Mouse (Mus musculus): ENCODE measurements around the gene Plcd3. TPM values are rescaled to one million over a fixed set of nuclear protein-coding genes. Genes with fewer than 3 reads are reported as not detected.

The Plcd3 gene
- polyA plus RNA-seq, 1 experiment from 2014 or later, result 1.2 TPM

DNA sequence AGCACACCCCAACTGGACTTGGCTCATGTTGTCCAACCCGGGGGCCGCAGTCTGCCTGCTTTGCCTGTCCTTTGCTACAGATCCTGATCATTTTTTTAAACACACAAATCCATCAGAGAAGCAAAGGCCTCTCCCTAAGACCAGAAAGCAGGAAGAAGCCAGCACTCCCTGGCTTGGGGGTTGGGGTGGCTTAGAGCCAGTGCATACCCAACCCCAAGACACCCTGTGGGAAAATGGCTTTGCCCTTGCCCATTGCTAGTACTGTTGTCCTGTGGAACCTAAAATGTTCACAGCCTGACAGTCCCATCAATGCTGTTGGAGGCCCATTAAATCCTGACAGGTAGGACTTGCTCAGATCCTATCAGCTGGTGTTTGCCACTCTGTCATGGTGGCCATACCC lies 31.7 kb downstream of the Plcd3 start:
- no peak for DNase-seq (ENCODE audit: low spot score)
- no peaks in the 10 kb centered on the region for H3K9me3 ChIP-seq (ENCODE audit: control insufficient read depth, low read length)
- no peak overlapping the region for H3K4me2 ChIP-seq (ENCODE audit: low read depth, severe bottlenecking)
- H3K36me3 ChIP-seq (ENCODE audit: control insufficient read depth, insufficient read depth, low read length), result peaks cover 21% of the 10 kb centered on the region; the same call in 1 of the 2 replicates
- 93% methylated on average over 2 of the region's 2 CpGs for WGBS
- no peaks in the 10 kb centered on the region for H3K4me1 ChIP-seq (ENCODE audit: control insufficient read depth, insufficient read depth, low read length)
- H3K27ac ChIP-seq (replicated peaks; ENCODE audit: low read depth, low read length), result no peak overlapping the region
- no peak for ATAC-seq (ENCODE audit: insufficient number of reproducible peaks, low FRiP score, low TSS enrichment, low read depth)
- no peaks in the 10 kb centered on the region for H3K27me3 ChIP-seq (ENCODE audit: control insufficient read depth, insufficient read depth, low read length)
- no peak overlapping the region for H3K4me3 ChIP-seq (ENCODE audit: low read depth, low read length)
- H3K9ac ChIP-seq (ENCODE audit: low read length), result no peak overlapping the region

DNA sequence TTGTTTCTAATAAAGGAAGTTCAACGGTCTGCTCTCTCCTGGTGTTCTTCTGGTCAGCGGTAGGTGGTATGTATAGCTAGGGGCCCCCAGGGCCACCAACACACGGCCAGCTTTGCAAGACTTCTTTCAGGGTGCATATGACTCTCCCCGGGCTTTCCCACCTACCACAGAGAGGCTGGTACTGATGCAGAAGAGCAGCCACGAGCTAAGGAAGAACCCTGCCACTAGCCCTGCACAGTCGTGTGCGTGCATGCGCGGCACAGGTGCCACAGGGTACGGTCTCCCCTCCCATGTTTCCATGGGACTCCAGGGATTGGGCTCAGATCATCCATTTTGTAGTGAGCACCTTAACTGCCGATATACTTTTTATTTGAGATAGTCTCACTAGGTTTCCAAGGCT lies 32.6 kb downstream of the Plcd3 start:
- Histone ChIP-seq H3K27me3 (ENCODE audit: control insufficient read depth, insufficient read depth, low read length) (no peaks in the 10 kb centered on the region), H3K9me3 (ENCODE audit: control insufficient read depth, low read length) (no peaks in the 10 kb centered on the region), H3K9ac (ENCODE audit: low read length) (no peak overlapping the region), H3K4me3 (ENCODE audit: low read depth, low read length) (no peak overlapping the region), H3K4me1 (ENCODE audit: control insufficient read depth, insufficient read depth, low read length) (no peaks in the 10 kb centered on the region), H3K4me2 (ENCODE audit: low read depth, severe bottlenecking) (no peak overlapping the region), H3K36me3 (ENCODE audit: control insufficient read depth, insufficient read depth, low read length) (peaks cover 30% of the 10 kb centered on the region), H3K27ac (replicated peaks; ENCODE audit: low read depth, low read length) (no peak overlapping the region)
- no peak for DNase-seq (ENCODE audit: low spot score)
- no peak for ATAC-seq (ENCODE audit: insufficient number of reproducible peaks, low FRiP score, low TSS enrichment, low read depth)
- 94% methylated on average over 11 of the region's 11 CpGs for WGBS

- Histone ChIP-seq H3K27ac (replicated peaks; ENCODE audit: low read depth, low read length) (no peak overlapping the region), H3K4me3 (ENCODE audit: low read depth, low read length) (no peak overlapping the region), H3K4me1 (ENCODE audit: control insufficient read depth, insufficient read depth, low read length) (no peaks in the 10 kb centered on the region), H3K27me3 (ENCODE audit: control insufficient read depth, insufficient read depth, low read length) (no peaks in the 10 kb centered on the region), H3K9me3 (ENCODE audit: control insufficient read depth, low read length) (no peaks in the 10 kb centered on the region), H3K9ac (ENCODE audit: low read length) (no peak overlapping the region), H3K4me2 (ENCODE audit: low read depth, severe bottlenecking) (no peak overlapping the region), H3K36me3 (ENCODE audit: control insufficient read depth, insufficient read depth, low read length) (peaks cover 32% of the 10 kb centered on the region)
- no peak for ATAC-seq (ENCODE audit: insufficient number of reproducible peaks, low FRiP score, low TSS enrichment, low read depth)
- WGBS, result 91% methylated on average over 4 of the region's 4 CpGs
- no peak for DNase-seq (ENCODE audit: low spot score)
Observed at GRCm38 (mm10) chr11:103068272-103068671, 33.2 kb downstream of the Plcd3 start.

- ATAC-seq (ENCODE audit: insufficient number of reproducible peaks, low FRiP score, low TSS enrichment, low read depth) (no peak), DNase-seq (ENCODE audit: low spot score) (no peak)
- Histone ChIP-seq H3K4me1 (ENCODE audit: control insufficient read depth, insufficient read depth, low read length) (no peaks in the 10 kb centered on the region), H3K36me3 (ENCODE audit: control insufficient read depth, insufficient read depth, low read length) (peaks cover 34% of the 10 kb centered on the region), H3K27me3 (ENCODE audit: control insufficient read depth, insufficient read depth, low read length) (no peaks in the 10 kb centered on the region), H3K9ac (ENCODE audit: low read length) (no peak overlapping the region), H3K9me3 (ENCODE audit: control insufficient read depth, low read length) (no peaks in the 10 kb centered on the region), H3K4me2 (ENCODE audit: low read depth, severe bottlenecking) (no peak overlapping the region), H3K4me3 (ENCODE audit: low read depth, low read length) (no peak overlapping the region), H3K27ac (replicated peaks; ENCODE audit: low read depth, low read length) (no peak overlapping the region)
- 85% methylated on average over 8 of the region's 8 CpGs for WGBS
Observed at GRCm38 (mm10) chr11:103067457-103068001, 33.9 kb downstream of the Plcd3 start.

GRCm38 (mm10) chr11:103067051-103067361 lies 34.5 kb downstream of the Plcd3 start:
- no peak overlapping the region for H3K4me3 ChIP-seq (ENCODE audit: low read depth, low read length)
- WGBS, result 93% methylated on average over 6 of the region's 6 CpGs
- H3K9me3 ChIP-seq (ENCODE audit: control insufficient read depth, low read length), result no peaks in the 10 kb centered on the region
- DNase-seq (ENCODE audit: low spot score) (no peak), ATAC-seq (ENCODE audit: insufficient number of reproducible peaks, low FRiP score, low TSS enrichment, low read depth) (no peak)
- H3K27ac ChIP-seq (replicated peaks; ENCODE audit: low read depth, low read length), result no peak overlapping the region
- H3K4me1 ChIP-seq (ENCODE audit: control insufficient read depth, insufficient read depth, low read length), result no peaks in the 10 kb centered on the region
- H3K27me3 ChIP-seq (ENCODE audit: control insufficient read depth, insufficient read depth, low read length), result no peaks in the 10 kb centered on the region
- H3K9ac ChIP-seq (ENCODE audit: low read length), result no peak overlapping the region
- no peak overlapping the region for H3K4me2 ChIP-seq (ENCODE audit: low read depth, severe bottlenecking)
- H3K36me3 ChIP-seq (ENCODE audit: control insufficient read depth, insufficient read depth, low read length), result peaks cover 34% of the 10 kb centered on the region

DNA sequence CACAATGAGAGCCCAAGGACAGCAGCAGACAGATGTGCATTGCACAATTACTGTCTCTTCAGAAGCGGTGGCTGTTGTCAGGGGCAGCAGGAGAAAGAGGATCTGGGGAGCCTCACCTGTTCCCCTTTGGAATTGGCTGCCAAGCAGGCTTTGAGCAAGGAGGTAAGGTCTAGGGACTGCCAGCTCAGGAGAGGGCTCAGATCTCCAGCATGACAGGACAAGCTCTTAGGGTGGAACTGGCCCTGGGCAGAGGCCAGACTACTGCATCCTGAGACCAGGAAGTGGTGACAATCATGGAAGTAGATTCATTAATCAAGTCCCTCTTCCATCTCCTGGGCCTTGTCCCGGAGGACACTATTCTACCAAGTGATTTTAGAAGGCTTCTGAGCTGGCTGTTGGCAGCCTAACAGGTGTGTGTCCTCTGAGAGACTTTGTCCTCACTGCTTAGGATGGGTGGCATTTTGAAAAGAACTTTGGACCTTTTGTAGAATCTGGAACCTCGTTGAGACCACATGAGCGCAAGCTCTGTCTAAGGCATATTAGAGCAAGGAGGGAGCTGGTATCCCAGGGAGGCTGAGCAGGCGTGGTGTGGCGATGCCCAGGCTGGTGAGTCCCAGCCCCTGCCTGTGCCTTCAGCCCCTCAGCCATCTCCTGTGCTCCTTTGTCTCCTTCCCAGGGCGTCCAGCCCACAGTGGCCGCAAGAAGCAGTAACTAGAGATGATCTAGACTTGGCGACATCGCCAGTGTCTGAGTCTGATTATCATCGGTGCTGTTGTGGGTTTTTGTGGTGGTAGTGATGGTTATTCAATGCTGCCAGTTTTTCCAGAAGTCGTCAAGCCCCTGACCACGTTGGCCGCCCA lies 35.0 kb downstream of the Plcd3 start:
- Histone ChIP-seq H3K36me3 (ENCODE audit: control insufficient read depth, insufficient read depth, low read length) (peaks cover 36% of the 10 kb centered on the region), H3K4me3 (ENCODE audit: low read depth, low read length) (no peak overlapping the region), H3K4me1 (ENCODE audit: control insufficient read depth, insufficient read depth, low read length) (no peaks in the 10 kb centered on the region), H3K4me2 (ENCODE audit: low read depth, severe bottlenecking) (no peak overlapping the region), H3K9me3 (ENCODE audit: control insufficient read depth, low read length) (no peaks in the 10 kb centered on the region), H3K9ac (ENCODE audit: low read length) (no peak overlapping the region), H3K27ac (replicated peaks; ENCODE audit: low read depth, low read length) (no peak overlapping the region), H3K27me3 (ENCODE audit: control insufficient read depth, insufficient read depth, low read length) (no peaks in the 10 kb centered on the region)
- DNase-seq (ENCODE audit: low spot score) (no peak), ATAC-seq (ENCODE audit: insufficient number of reproducible peaks, low FRiP score, low TSS enrichment, low read depth) (no peak)
- 95% methylated on average over 14 of the region's 14 CpGs for WGBS

DNA sequence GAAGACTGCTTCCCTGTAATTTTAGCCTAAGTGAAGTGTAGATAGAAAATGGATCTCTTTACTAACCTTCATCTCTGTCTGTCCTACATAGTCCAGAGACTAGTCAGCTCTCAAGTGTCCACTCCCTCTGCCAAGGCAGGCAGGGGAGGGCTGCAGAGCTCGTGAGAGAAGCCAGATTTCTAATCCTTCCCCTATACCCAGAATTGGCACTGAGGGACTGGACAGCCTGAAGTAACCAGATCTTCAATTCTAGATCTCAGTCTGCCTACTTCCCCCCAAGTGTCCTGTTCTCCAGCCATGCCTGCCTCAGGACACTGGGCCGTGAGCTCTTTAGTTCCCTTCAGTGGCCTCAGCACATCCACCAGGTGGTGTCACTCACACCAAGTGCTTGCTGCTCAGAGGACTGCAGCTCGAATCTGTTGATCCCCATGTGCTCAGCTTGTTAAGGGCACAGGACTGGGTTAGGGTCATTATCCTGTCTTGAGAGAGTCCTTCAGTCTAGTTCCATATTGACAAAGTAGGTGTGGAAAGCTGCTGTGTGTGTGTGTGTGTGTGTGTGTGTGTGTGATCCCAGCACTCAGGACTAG lies 42.9 kb downstream of the Plcd3 start:
- Histone ChIP-seq H3K9me3 (ENCODE audit: control insufficient read depth, low read length) (no peaks in the 10 kb centered on the region), H3K36me3 (ENCODE audit: control insufficient read depth, insufficient read depth, low read length) (peaks cover 34% of the 10 kb centered on the region), H3K9ac (ENCODE audit: low read length) (no peak overlapping the region), H3K4me1 (ENCODE audit: control insufficient read depth, insufficient read depth, low read length) (no peaks in the 10 kb centered on the region), H3K27me3 (ENCODE audit: control insufficient read depth, insufficient read depth, low read length) (no peaks in the 10 kb centered on the region), H3K4me2 (ENCODE audit: low read depth, severe bottlenecking) (no peak overlapping the region), H3K4me3 (ENCODE audit: low read depth, low read length) (no peak overlapping the region), H3K27ac (replicated peaks; ENCODE audit: low read depth, low read length) (no peak overlapping the region)
- no peak for DNase-seq (ENCODE audit: low spot score)
- ATAC-seq (ENCODE audit: insufficient number of reproducible peaks, low FRiP score, low TSS enrichment, low read depth), result no peak
- WGBS, result 76% methylated on average over 3 of the region's 3 CpGs

DNA sequence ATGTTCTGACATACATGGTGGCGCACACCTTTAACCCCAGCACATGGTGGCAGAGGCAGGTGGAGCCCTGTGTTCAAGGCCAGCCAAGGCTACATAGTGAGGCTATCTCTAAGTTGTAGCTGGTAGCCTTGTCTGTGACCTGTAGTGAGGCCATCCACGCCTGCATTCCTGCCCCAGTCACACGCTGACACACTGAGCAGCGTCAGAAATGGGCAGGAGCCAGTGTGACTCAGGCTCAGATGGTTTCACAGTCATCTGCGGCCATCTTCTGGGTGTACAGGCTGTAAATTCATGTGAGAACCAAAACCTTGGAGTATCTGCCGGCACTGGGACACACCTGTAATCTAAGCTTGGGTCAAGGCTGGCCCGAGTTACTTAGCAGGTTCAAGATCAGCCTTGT lies 44.8 kb downstream of the Plcd3 start:
- Histone ChIP-seq H3K27me3 (ENCODE audit: control insufficient read depth, insufficient read depth, low read length) (no peaks in the 10 kb centered on the region), H3K36me3 (ENCODE audit: control insufficient read depth, insufficient read depth, low read length) (peaks cover 34% of the 10 kb centered on the region), H3K4me2 (ENCODE audit: low read depth, severe bottlenecking) (no peak overlapping the region), H3K4me3 (ENCODE audit: low read depth, low read length) (no peak overlapping the region), H3K9me3 (ENCODE audit: control insufficient read depth, low read length) (no peaks in the 10 kb centered on the region), H3K9ac (ENCODE audit: low read length) (no peak overlapping the region), H3K27ac (replicated peaks; ENCODE audit: low read depth, low read length) (no peak overlapping the region), H3K4me1 (ENCODE audit: control insufficient read depth, insufficient read depth, low read length) (no peaks in the 10 kb centered on the region)
- no peak for DNase-seq (ENCODE audit: low spot score)
- 97% methylated on average over 7 of the region's 7 CpGs for WGBS
- no peak for ATAC-seq (ENCODE audit: insufficient number of reproducible peaks, low FRiP score, low TSS enrichment, low read depth)

Data from limb, embryonic 11.5 days (tissue).